Mouse (Mus musculus): ENCODE results near the gene Tut7. TPM values are rescaled to one million over a fixed set of nuclear protein-coding genes. Genes with fewer than 3 reads are reported as not detected.
A peak's percentile ranks its signal among the peaks of the same experiment; 100 is the strongest.
"Not testable (repeated sequence)": the region's sequence is repeated elsewhere in the genome, so short reads cannot be mapped to it uniquely, and the experiment has no call there.

Gene Tut7
- total RNA-seq (2021) = 10 to 100 TPM; 53.5 to 60.4 TPM
- long read RNA-seq, experiment 1, partial matches to known transcripts = 6 of 21 reads
- long read RNA-seq, experiment 1, other reads (novel, unspliced or antisense) = 15 of 21 reads
- long read RNA-seq, experiment 2, partial matches to known transcripts = 2 of 7 reads
- long read RNA-seq, experiment 2, other reads (novel, unspliced or antisense) = 5 of 7 reads

- DNase-seq (ENCODE audit: low spot score in 2 of 2) = peak; percentile 89 to 95
Measured at GRCm38 (mm10) chr13:59822507-59823462, at the start of gene Tut7. Tut7 (minus strand) TSS chr13:59823147.

- DNase-seq (ENCODE audit: low spot score in 2 of 2) = no peak
Measured at GRCm38 (mm10) chr13:59872446-59872845, 49.5 kb upstream of the Tut7 start.

- no peak for DNase-seq (ENCODE audit: low spot score in 2 of 2)
Measured at GRCm38 (mm10) chr13:59870004-59870403, 47.1 kb upstream of the Tut7 start.

GRCm38 (mm10) chr13:59868011-59868649 is 45.2 kb upstream of the Tut7 start:
- no peak for DNase-seq (ENCODE audit: low spot score in 2 of 2)

- DNase-seq (ENCODE audit: low spot score in 2 of 2) = no peak
Measured at GRCm38 (mm10) chr13:59867103-59867502, 44.2 kb upstream of the Tut7 start.

GRCm38 (mm10) chr13:59859515-59859914 is 36.6 kb upstream of the Tut7 start:
- no peak for DNase-seq (ENCODE audit: low spot score in 2 of 2)

GRCm38 (mm10) chr13:59856286-59857070 is 33.5 kb upstream of the Tut7 start:
- peak; percentile 67 to 69 for DNase-seq (ENCODE audit: low spot score in 2 of 2)

- DNase-seq (ENCODE audit: low spot score in 2 of 2) = no peak
Measured at GRCm38 (mm10) chr13:59853471-59853870, 30.5 kb upstream of the Tut7 start.

- no peak for DNase-seq (ENCODE audit: low spot score in 2 of 2)
Measured at GRCm38 (mm10) chr13:59850373-59850772, 27.4 kb upstream of the Tut7 start.

- no peak for DNase-seq (ENCODE audit: low spot score in 2 of 2)
Measured at GRCm38 (mm10) chr13:59844661-59845060, 21.7 kb upstream of the Tut7 start.

GRCm38 (mm10) chr13:59843976-59844375 is 21.0 kb upstream of the Tut7 start:
- DNase-seq (ENCODE audit: low spot score in 2 of 2) = no peak

GRCm38 (mm10) chr13:59842226-59843210 is 19.6 kb upstream of the Tut7 start:
- peak; percentile 81 to 94 for DNase-seq (ENCODE audit: low spot score in 2 of 2)

- not testable (repeated sequence) for DNase-seq (ENCODE audit: low spot score in 2 of 2)
Measured at GRCm38 (mm10) chr13:59841761-59842160, 18.8 kb upstream of the Tut7 start.

GRCm38 (mm10) chr13:59840429-59841169 is 17.7 kb upstream of the Tut7 start:
- peak; percentile 79 to 83 for DNase-seq (ENCODE audit: low spot score in 2 of 2)

- DNase-seq (ENCODE audit: low spot score in 2 of 2) = no peak
Measured at GRCm38 (mm10) chr13:59839356-59839755, 16.4 kb upstream of the Tut7 start.

GRCm38 (mm10) chr13:59838464-59838863 is 15.5 kb upstream of the Tut7 start:
- DNase-seq (ENCODE audit: low spot score in 2 of 2) = no peak

- no peak for DNase-seq (ENCODE audit: low spot score in 2 of 2)
Measured at GRCm38 (mm10) chr13:59836811-59837210, 13.9 kb upstream of the Tut7 start.

GRCm38 (mm10) chr13:59836101-59836798 is 13.3 kb upstream of the Tut7 start:
- no peak for DNase-seq (ENCODE audit: low spot score in 2 of 2)
